ENCODE assay signal across 26 mouse cellular contexts in the genomic region with DNA sequence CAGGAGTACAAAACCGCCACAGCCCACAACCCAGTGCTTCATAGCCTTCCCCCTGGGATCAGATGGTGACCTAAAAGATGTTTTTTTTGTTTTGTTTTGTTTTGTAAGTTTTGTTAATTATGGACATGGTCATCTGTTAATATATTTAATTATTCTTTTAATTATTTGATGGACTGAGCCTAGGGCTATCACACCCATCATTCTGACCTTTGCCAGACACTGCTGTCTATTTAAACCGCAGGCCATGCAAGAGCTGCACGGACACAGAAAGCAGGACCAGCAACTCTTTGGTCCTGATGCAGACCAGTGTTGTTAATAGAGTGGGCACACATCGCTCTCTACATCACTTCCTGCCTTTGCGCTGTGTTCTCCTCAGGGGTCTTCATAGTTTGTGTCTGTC.
"Had no signal": no experiment of that assay in that cellular context is flagged by ENCODE, and none has a peak within 500 bp of the region (broad histone marks: within the 10 kb centered on the region; RNA-seq: fewer than 3 reads in every experiment).

No protein-coding gene starts in this region.

- H3K4me2 ChIP-seq: limb, embryonic 12.5 days; limb, embryonic 13.5 days; limb, embryonic 15.5 days; liver, embryonic 11.5 days; liver, embryonic 12.5 days; liver, embryonic 13.5 days; liver, embryonic 15.5 days; lung, embryonic 14.5 days; lung, embryonic 15.5 days; midbrain, embryonic 12.5 days; midbrain, embryonic 13.5 days; midbrain, embryonic 15.5 days had no signal

- H3K27ac ChIP-seq: left cerebral cortex, adult 2 months; limb, embryonic 10.5 days; limb, embryonic 12.5 days; limb, embryonic 13.5 days; limb, embryonic 15.5 days; liver, embryonic 12.5 days; liver, embryonic 13.5 days; liver, embryonic 14.5 days; liver, embryonic 15.5 days; lung, embryonic 15.5 days; macrophage; midbrain, embryonic 12.5 days; midbrain, embryonic 13.5 days; midbrain, embryonic 15.5 days had no signal

- H3K9me3 ChIP-seq: limb, embryonic 10.5 days; limb, embryonic 12.5 days; limb, embryonic 13.5 days; limb, embryonic 15.5 days; liver, embryonic 12.5 days; liver, embryonic 13.5 days; liver, embryonic 15.5 days; lung, embryonic 15.5 days; megakaryocyte, embryonic 14.5 days; midbrain, embryonic 12.5 days; midbrain, embryonic 13.5 days; midbrain, embryonic 15.5 days had no signal

- H3K4me1 ChIP-seq: limb, embryonic 12.5 days; limb, embryonic 13.5 days; limb, embryonic 15.5 days; liver, embryonic 12.5 days; liver, embryonic 13.5 days; liver, embryonic 15.5 days; lung, embryonic 15.5 days; midbrain, embryonic 12.5 days; midbrain, embryonic 13.5 days; midbrain, embryonic 15.5 days had no signal

- ATAC-seq: liver, embryonic 12.5 days; liver, postnatal 0 days; midbrain, embryonic 13.5 days; midbrain, embryonic 15.5 days; midbrain, embryonic 16.5 days had no signal

- H3K9ac ChIP-seq: limb, embryonic 12.5 days; limb, embryonic 13.5 days; limb, embryonic 15.5 days; liver, embryonic 12.5 days; liver, embryonic 13.5 days; liver, embryonic 14.5 days; liver, embryonic 15.5 days; liver, postnatal 0 days; lung, embryonic 14.5 days; lung, embryonic 15.5 days; midbrain, embryonic 12.5 days; midbrain, embryonic 13.5 days; midbrain, embryonic 15.5 days had no signal

- DNase-seq: left cerebral cortex, postnatal 4 days; liver; liver, embryonic 13.5 days; liver, postnatal 0 days; lung, adult 2 months; lung, embryonic 14.5 days; lung, postnatal 14 days; lung, postnatal 4 days; midbrain, embryonic 14.5 days had no signal

- H3K27me3 ChIP-seq: limb, embryonic 12.5 days; limb, embryonic 13.5 days; limb, embryonic 15.5 days; liver, embryonic 12.5 days; liver, embryonic 13.5 days; liver, embryonic 15.5 days; lung, embryonic 15.5 days; megakaryocyte, embryonic 14.5 days; midbrain, embryonic 12.5 days; midbrain, embryonic 13.5 days; midbrain, embryonic 15.5 days had no signal

- H3K4me3 ChIP-seq: left cerebral cortex, adult 2 months; limb, embryonic 10.5 days; limb, embryonic 12.5 days; limb, embryonic 13.5 days; limb, embryonic 15.5 days; liver, embryonic 12.5 days; liver, embryonic 13.5 days; liver, embryonic 15.5 days; lung, embryonic 15.5 days; megakaryocyte, embryonic 14.5 days; midbrain, embryonic 12.5 days; midbrain, embryonic 13.5 days; midbrain, embryonic 15.5 days; myocyte had no signal
